Mouse (Mus musculus): ENCODE data around the gene Pole. TPM values are rescaled to one million over a fixed set of nuclear protein-coding genes. Genes with fewer than 3 reads are reported as not detected.
A peak's percentile ranks its signal among the peaks of the same experiment; 100 is the strongest.

The Pole gene
- total RNA-seq (2021), result 10 to 100 TPM; 14.3 to 15.0 TPM
- long read RNA-seq, experiment 1, full-length matches to known transcripts, result 1 of 3 reads
- long read RNA-seq, experiment 1, partial matches to known transcripts, result 0 of 3 reads
- long read RNA-seq, experiment 1, other reads (novel, unspliced or antisense), result 2 of 3 reads
- long read RNA-seq, experiment 2, full-length matches to known transcripts, result 3 of 8 reads
- long read RNA-seq, experiment 2, partial matches to known transcripts, result 3 of 8 reads
- long read RNA-seq, experiment 2, other reads (novel, unspliced or antisense), result 2 of 8 reads

GRCm38 (mm10) chr5:110285770-110286445, at the start of gene Pole, which contains the start of gene Pxmp2:
TSS of gene Pole (plus strand) at chr5:110286306.
TSS of gene Pxmp2 (minus strand) at chr5:110286186.
- DNase-seq (ENCODE audit: low spot score in 2 of 2), result peak; percentile 79 to 93

GRCm38 (mm10) chr5:110244091-110244490, 42.0 kb upstream of the Pole start:
- no peak for DNase-seq (ENCODE audit: low spot score in 2 of 2)

GRCm38 (mm10) chr5:110266941-110267340, 19.2 kb upstream of the Pole start:
- DNase-seq (ENCODE audit: low spot score in 2 of 2), result no peak

- peak; percentile 95 to 96 for DNase-seq (ENCODE audit: low spot score in 2 of 2)
Observed at GRCm38 (mm10) chr5:110269141-110270101, 16.7 kb upstream of the Pole start, which contains the start of gene Pgam5. TSS of gene Pgam5 (minus strand) at chr5:110269913.

- no peak for DNase-seq (ENCODE audit: low spot score in 2 of 2)
Observed at GRCm38 (mm10) chr5:110270242-110270641, 15.9 kb upstream of the Pole start.

GRCm38 (mm10) chr5:110274147-110274546, 12.0 kb upstream of the Pole start:
- no peak for DNase-seq (ENCODE audit: low spot score in 2 of 2)

- no peak for DNase-seq (ENCODE audit: low spot score in 2 of 2)
Observed at GRCm38 (mm10) chr5:110274846-110275245, 11.3 kb upstream of the Pole start.

GRCm38 (mm10) chr5:110276391-110276790, 9.7 kb upstream of the Pole start:
- DNase-seq (ENCODE audit: low spot score in 2 of 2), result no peak

GRCm38 (mm10) chr5:110276910-110277309, 9.2 kb upstream of the Pole start:
- DNase-seq (ENCODE audit: low spot score in 2 of 2), result no peak

GRCm38 (mm10) chr5:110281984-110282383, 4.1 kb upstream of the Pole start:
- no peak for DNase-seq (ENCODE audit: low spot score in 2 of 2)

- DNase-seq (ENCODE audit: low spot score in 2 of 2), result peak; percentile 42 to 74
Observed at GRCm38 (mm10) chr5:110284536-110284935, 1.6 kb upstream of the Pole start.

GRCm38 (mm10) chr5:110285156-110285555, 950 bp upstream of the Pole start:
- DNase-seq (ENCODE audit: low spot score in 2 of 2), result no peak

GRCm38 (mm10) chr5:110286446-110287083, 459 bp downstream of the Pole start:
- DNase-seq (ENCODE audit: low spot score in 2 of 2), result no peak

GRCm38 (mm10) chr5:110287084-110287475, 974 bp downstream of the Pole start:
- DNase-seq (ENCODE audit: low spot score in 2 of 2), result no peak

- no peak for DNase-seq (ENCODE audit: low spot score in 2 of 2)
Observed at GRCm38 (mm10) chr5:110291649-110292048, 5.5 kb downstream of the Pole start.

- DNase-seq (ENCODE audit: low spot score in 2 of 2), result no peak
Observed at GRCm38 (mm10) chr5:110296637-110297036, 10.5 kb downstream of the Pole start.

- DNase-seq (ENCODE audit: low spot score in 2 of 2), result no peak
Observed at GRCm38 (mm10) chr5:110300591-110300990, 14.5 kb downstream of the Pole start.

GRCm38 (mm10) chr5:110308861-110309260, 22.8 kb downstream of the Pole start:
- no peak for DNase-seq (ENCODE audit: low spot score in 2 of 2)

GRCm38 (mm10) chr5:110313127-110313526, 27.0 kb downstream of the Pole start:
- no peak for DNase-seq (ENCODE audit: low spot score in 2 of 2)

GRCm38 (mm10) chr5:110330508-110330907, 44.4 kb downstream of the Pole start:
- no peak for DNase-seq (ENCODE audit: low spot score in 2 of 2)

- DNase-seq (ENCODE audit: low spot score in 2 of 2), result no peak
Observed at GRCm38 (mm10) chr5:110338792-110339191, 52.7 kb downstream of the Pole start.

Measured in gastrocnemius, postnatal 4 days (tissue).